Mouse (Mus musculus) midbrain, embryonic 11.5 days (tissue): ENCODE measurements at regions not wholly inside any gene's neighbourhood (a gene's known extent, or its start where the extent isn't known, plus 50 kb on each side); places are given as distances from the start of the nearest gene placed in this dataset.

Experiments
- ATAC-seq: fragments of 200-750 bp; cut with Nextera tagmentation; 2 replicates; pipeline ENCODE4 v1.8.0; 2017; ENCODE audit warnings: moderate TSS enrichment, moderate library complexity; ENCODE audit not compliant: low FRiP score
- DNase-seq: peaks from one replicate; pipeline ENCODE4 v3.0.0; 2015; ENCODE audit warnings: low spot score; ENCODE audit errors: missing footprints
- H3K27ac ChIP-seq: fragments of 300-500 bp; sonication (generic); 2 replicates; pipeline ENCODE4 v1.5.1; 2014; ENCODE audit warnings: low read depth, low read length
- H3K27me3 ChIP-seq: fragments of 300-500 bp; sonication (generic); 2 replicates; pipeline ENCODE4 v1.6.1; 2014; ENCODE audit warnings: mild to moderate bottlenecking, low read length, moderate library complexity, mixed read lengths; ENCODE audit not compliant: control insufficient read depth, insufficient read depth
- H3K36me3 ChIP-seq: fragments of 300-500 bp; sonication (generic); 2 replicates; pipeline ENCODE4 v1.6.1; 2014; ENCODE audit warnings: mild to moderate bottlenecking, low read length, moderate library complexity, mixed read lengths; ENCODE audit not compliant: control insufficient read depth, insufficient read depth
- H3K4me1 ChIP-seq: fragments of 300-500 bp; sonication (generic); 2 replicates; pipeline ENCODE4 v1.6.1; 2014; ENCODE audit warnings: low read length; ENCODE audit not compliant: control insufficient read depth, insufficient read depth
- H3K4me2 ChIP-seq: fragments of 300-500 bp; sonication (generic); 2 replicates; pipeline ENCODE4 v1.6.1; 2014; ENCODE audit warnings: mild to moderate bottlenecking, moderate library complexity
- H3K4me3 ChIP-seq: fragments of 300-500 bp; sonication (generic); 2 replicates; pipeline ENCODE4 v1.5.1; 2014; ENCODE audit warnings: low read depth, low read length
- H3K9ac ChIP-seq: fragments of 300-500 bp; sonication (generic); 2 replicates; pipeline ENCODE4 v1.6.1; 2014; ENCODE audit warnings: low read length
- H3K9me3 ChIP-seq: fragments of 300-500 bp; sonication (generic); 2 replicates; pipeline ENCODE4 v1.6.1; 2016; ENCODE audit warnings: low read length; ENCODE audit not compliant: control insufficient read depth
- WGBS: fragments of 180-500 bp; shearing (Covaris S2); extraction: QIAGEN DNeasy Blood & Tissue Kit; methylation state at CpG from one replicate; pipeline ENCODE4 v1.1.7; 2014; 5-methylcytosine and 5-hydroxymethylcytosine counted together

DNA sequence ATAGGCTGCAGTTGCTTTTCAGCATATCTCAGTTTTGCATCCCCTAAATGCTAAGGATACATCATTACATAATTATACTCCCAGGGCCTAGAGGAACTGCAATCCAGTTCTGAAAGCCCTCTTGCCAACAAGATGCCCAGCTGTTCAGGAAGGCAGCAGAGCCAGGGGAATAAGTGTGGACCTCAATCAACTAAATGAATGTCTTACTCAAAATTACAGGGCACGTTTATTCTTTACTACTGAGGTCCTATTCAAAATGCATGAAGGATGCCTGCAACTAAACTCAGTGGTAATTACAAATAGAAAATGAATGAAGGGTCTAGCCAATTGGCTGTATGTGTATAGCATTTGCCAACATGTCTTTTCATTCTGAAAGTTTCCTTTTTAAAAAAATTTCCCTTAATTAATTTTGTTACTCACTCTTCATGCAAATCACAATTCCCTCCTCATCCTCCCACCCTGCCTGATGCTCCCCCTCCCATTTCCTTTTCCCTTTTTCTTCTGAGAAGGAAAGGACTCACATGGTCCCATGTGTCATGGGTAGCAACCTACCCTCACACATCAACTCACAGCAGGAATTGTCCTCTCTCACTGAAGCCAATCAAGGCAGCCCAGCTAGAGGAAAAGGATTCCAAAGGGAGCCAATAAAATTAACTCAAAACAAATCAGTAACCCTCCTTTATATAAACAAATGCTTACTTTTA is 86.9 kb upstream of the Ins1 start:
- Histone ChIP-seq H3K4me1 (no peaks in the 10 kb centered on the region), H3K27me3 (no peaks in the 10 kb centered on the region), H3K4me2 (no peak overlapping the region), H3K9ac (no peak overlapping the region), H3K4me3 (no peak overlapping the region), H3K27ac (no peak overlapping the region), H3K9me3 (no peaks in the 10 kb centered on the region), H3K36me3 (no peaks in the 10 kb centered on the region)
- ATAC-seq: no peak
- WGBS: 82% methylated on average over 1 of the region's 1 CpGs
- no peak for DNase-seq

GRCm38 (mm10) chr19:52193813-52194212 is 70.3 kb upstream of the Ins1 start:
- Histone ChIP-seq H3K4me2 (no peak overlapping the region), H3K27me3 (peaks cover 2% of the 10 kb centered on the region; the same call in 1 of the 2 replicates), H3K27ac (no peak overlapping the region), H3K4me3 (no peak overlapping the region), H3K9ac (no peak overlapping the region), H3K36me3 (no peaks in the 10 kb centered on the region), H3K9me3 (no peaks in the 10 kb centered on the region), H3K4me1 (no peaks in the 10 kb centered on the region)
- ATAC-seq (no peak), DNase-seq (no peak)
- WGBS: 84% methylated on average over 2 of the region's 2 CpGs

DNA sequence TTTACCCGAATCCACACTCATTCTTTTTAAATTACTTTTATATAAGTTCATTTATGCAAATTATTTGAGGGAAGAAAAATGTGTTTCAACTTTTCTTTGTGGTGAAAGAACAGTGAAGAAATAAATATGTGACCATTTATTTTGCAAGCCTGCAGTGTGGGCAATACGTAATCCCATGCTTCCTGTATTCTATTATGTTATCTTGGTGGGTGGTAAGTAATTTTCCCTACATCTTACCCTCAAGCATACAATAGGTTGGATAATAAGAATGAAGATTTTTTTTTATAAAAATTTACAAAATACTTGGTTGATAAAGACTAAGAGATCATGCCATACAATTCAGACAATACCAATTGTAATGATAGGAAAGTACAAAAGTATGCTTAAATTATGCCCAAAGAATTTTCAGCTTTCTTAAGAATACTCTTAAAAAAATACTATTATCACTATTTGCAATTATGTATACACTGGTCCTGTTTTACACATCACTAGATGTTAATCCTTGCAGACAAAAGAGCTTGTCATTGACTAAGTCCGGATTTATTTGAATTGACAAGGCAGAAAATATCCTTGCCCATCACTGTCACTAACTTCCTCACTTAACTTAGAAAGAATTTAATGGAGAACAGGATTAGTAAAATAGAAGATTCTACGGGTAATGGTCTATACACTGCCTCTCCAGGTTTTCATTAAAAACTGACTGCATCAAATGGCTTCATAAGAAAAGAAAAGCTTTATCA is 64.4 kb upstream of the Ins1 start:
- no peaks in the 10 kb centered on the region for H3K9me3 ChIP-seq
- peak; percentile 78 for ATAC-seq
- no peak overlapping the region for H3K4me2 ChIP-seq
- 34% methylated on average over 4 of the region's 4 CpGs for whole genome bisulfite sequencing
- no peaks in the 10 kb centered on the region for H3K36me3 ChIP-seq
- H3K27ac ChIP-seq: no peak overlapping the region
- H3K27me3 ChIP-seq: peaks cover 2% of the 10 kb centered on the region; the same call in 1 of the 2 replicates
- H3K4me1 ChIP-seq: no peaks in the 10 kb centered on the region
- DNase-seq: peak; percentile 77
- no peak overlapping the region for H3K9ac ChIP-seq
- no peak overlapping the region for H3K4me3 ChIP-seq

DNA sequence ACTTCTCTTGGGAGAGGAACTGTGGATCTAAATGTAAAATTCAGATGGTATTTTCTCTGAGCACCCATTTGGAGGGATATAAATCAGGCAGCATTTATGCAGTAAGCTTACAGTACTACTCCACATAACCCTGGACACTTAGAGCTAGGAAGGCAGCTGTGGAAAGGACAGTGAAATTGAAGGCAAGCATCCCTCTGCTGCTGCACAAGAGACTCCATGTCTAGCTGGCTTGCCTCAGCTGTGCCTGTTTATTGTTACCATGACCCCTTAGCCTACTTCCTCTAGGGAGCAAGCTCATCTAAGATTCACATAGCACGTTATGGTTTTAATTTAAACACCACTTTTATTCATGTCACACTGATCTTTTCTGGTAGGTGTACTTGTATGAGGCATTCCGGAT is 56.4 kb upstream of the Ins1 start:
- ATAC-seq (peak; percentile 75), DNase-seq (no peak)
- no peak overlapping the region for H3K9ac ChIP-seq
- H3K36me3 ChIP-seq: no peaks in the 10 kb centered on the region
- H3K4me2 ChIP-seq: no peak overlapping the region
- 62% methylated on average over 2 of the region's 2 CpGs for WGBS
- H3K9me3 ChIP-seq: no peaks in the 10 kb centered on the region
- no peak overlapping the region for H3K4me3 ChIP-seq
- H3K4me1 ChIP-seq: no peaks in the 10 kb centered on the region
- no peak overlapping the region for H3K27ac ChIP-seq
- H3K27me3 ChIP-seq: no peaks in the 10 kb centered on the region
